Mouse (Mus musculus): Measurements from ENCODE around the gene Sphkap.

Sphkap gene

DNA sequence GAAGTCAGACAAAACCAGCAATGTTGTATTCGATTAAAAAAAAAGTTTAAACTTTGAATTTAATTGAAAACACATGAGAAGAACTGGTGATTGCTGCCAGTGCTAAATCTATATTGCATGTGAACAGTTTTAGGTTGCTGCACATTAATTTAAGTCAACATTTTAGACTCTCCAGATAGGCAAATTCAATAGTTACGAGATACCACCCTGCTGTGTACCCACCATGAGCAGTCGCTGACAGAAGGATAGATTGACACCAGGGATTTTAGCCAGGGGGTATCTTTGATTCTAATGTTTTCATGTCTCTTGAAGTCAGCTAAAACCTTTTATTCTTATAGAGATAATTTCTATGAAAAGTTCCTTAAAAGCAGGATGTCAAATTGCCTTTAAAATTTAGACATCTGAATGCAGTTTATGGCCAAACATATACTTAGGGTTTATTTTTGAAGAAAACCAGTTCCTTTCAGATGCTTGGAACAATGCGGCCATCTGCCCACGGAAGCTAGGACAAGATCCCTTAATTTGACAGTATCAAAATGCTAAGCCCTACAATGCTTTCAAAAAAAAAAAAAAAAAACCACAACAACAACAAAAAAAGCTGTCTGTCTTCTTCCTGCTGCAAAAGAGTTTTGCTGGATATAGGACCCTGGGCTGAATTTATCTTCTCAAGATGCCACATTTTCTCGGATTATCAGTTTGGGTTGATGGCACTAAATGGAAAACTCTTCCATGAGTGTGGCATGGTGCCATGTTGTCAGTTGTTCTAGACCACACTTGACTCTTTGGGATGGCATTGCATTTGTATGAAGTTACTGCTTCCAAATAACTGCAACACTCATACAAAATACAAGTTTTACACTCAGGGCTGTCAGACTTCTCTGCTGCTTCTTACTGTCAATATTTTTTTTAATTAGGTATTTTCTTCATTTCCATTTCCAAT is 110.6 kb downstream of the Sphkap start:
- DNase-seq (ENCODE audit: extremely low read depth, low read depth, low spot score): no peak

DNA sequence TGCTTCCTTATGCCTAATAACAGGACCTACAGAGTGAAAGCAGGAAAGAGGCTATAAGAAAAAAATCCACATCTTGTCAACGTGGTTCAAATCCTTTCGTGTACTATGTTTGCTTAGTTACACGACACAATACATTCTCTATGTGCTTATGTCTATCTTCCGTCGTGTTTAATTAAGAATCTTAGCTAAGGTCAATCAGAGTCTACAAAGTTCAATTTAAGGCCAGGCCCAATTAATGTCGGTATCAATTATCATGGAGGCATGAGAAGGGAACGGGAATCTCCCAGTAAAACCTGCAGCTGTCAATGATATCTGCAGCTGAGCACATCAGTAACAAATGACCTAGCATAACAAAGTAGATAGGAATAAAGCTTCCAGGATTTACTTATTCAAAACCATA is 122.1 kb downstream of the Sphkap start:
- DNase-seq (ENCODE audit: extremely low read depth, low read depth, low spot score): no peak

DNA sequence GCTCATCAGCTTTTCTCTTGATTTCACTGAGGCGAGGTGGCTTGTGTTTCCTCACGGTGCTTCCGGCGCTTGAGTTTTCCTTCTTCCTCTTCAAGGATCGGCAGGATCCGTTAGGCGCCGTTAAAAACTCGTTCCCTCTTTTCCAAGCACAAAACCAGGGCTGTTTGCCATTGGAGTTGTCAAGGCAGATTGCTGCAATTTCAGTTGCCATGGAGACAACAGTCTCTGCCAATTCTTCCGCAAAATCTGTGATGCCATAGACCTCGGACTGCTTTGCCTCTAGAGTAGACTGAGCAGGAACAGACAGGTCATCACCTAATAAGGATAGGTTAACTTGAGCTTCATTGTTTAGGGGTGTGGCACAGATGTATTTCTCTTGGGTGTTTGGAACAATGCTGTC is 131.0 kb downstream of the Sphkap start:
- no peak for DNase-seq (ENCODE audit: extremely low read depth, low read depth, low spot score)

DNA sequence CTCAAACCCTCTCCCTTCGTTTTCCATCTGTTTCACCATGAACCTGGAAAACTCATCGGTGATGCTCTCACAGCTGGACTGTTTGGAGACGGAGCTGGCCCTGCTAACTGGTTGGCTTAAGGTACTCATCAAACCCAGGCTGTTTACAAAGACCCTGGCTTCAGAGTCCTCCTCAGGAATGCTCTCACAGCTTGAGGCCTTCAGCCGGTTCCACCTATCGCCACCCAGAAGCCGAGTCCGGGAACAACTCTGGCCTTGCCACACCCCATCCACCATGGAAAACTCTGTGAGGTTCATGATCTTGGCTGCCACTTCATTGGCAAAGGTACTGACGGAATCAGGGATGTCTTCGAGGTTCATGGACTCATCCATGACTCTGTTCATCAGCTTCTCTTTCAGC is 131.4 kb downstream of the Sphkap start:
- no peak for DNase-seq (ENCODE audit: extremely low read depth, low read depth, low spot score)

DNA sequence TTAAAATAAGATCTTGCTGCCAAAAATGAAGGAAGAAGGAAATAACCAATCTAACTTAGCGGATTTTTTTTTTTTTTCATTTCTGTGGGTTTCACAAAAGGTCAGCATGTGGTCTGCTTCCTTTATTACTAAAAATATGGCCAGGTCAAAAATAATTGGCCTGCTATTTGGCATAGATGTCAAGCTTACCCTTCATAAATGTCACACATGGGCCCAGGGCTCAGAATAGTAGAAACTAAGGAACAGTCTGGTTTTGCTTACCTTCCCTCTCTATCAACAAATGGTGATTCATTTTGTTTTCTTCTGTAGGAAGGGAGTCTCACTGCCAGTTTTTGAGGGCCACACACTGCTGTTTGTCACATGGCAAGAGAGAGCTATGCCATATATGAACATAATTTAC is 156.3 kb downstream of the Sphkap start:
- no peak for DNase-seq (ENCODE audit: extremely low read depth, low read depth, low spot score)

DNA sequence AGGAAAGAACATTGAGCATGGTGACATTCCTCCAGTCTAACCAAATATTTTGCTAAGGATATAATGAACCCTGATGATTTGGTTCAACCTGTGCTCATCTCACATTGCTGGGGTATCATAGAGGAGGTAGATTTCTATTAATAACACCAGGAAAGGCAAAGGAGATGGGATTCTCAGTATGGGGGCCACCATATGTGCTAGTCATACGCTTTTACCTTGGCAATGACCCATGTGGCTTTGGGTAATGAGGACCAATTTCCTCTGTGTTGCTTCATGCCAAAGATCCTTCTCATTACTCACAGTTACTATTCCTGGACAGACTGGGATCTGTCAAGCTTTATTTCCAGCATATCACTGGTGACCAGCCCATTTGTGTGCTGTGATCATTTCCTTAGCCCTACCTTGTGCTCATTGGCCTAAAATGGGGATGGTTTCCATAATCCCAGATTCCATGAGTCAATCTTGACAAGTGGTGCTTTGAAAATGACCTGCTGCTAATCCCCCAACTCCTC is 159.7 kb downstream of the Sphkap start:
- no peak for DNase-seq (ENCODE audit: extremely low read depth, low read depth, low spot score)

DNA sequence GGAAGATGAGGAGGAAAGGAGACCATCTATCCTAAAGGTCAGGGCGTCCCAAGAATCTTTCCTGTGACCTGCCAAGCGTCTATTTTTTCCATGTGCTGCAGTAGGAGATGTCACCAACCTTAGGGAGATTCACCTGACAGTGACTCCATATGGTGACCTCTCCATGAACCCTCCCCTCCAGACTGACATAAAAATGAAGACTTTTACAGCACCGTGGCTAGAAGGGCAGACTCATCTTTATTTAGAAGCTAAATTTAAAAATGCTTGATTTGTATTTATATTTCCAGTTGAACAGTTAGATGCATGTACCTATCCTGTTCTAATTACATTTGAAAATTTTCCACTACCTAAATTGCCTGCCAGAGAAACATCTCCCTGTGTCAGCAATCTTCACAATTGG is 180.1 kb downstream of the Sphkap start:
- no peak for DNase-seq (ENCODE audit: extremely low read depth, low read depth, low spot score)

DNA sequence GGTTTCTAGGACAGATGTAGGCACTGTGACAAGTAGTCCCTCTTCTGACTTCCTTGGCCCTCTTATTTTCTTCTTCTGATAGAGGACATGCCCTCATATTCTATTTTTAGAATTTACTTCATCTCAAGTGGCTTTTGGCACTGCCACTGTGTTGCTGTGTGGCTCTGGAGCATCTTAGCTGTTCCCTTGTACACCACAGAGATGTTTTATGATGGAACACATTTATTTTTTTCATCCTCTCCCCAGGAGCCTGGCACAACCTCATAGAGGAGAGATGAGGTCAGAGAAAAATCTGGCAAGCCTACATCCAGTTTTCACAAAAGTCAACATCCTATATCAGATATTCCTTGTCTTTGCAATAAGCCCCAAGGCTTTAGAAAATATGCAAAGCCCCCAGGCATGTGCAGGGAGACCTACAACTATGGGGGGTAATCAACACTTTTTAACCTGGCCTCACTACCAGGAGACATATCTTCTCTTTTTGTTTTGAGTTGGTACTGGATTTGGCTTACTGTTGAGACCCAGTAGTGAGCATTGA is 183.5 kb downstream of the Sphkap start:
- no peak for DNase-seq (ENCODE audit: extremely low read depth, low read depth, low spot score)

DNA sequence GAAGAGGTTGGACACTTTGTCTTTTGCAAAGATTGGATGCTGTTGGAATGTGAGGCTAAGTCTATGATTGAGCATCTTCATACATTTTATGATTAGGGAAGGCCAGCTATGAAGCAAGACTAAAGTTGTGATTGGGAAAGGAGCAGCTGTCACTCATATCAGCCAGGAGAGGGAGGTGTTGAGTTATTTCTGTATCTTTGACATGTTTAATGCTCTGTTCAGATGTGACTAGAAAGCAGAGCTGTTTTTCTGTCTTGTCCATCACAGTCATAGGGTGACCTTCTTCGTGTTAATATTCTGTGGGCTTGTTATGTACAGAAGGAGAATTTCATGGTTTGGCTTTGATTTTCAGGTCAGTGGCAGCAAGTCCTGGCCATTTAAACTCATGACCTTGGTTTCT is 184.9 kb downstream of the Sphkap start:
- DNase-seq (ENCODE audit: extremely low read depth, low read depth, low spot score): no peak

DNA sequence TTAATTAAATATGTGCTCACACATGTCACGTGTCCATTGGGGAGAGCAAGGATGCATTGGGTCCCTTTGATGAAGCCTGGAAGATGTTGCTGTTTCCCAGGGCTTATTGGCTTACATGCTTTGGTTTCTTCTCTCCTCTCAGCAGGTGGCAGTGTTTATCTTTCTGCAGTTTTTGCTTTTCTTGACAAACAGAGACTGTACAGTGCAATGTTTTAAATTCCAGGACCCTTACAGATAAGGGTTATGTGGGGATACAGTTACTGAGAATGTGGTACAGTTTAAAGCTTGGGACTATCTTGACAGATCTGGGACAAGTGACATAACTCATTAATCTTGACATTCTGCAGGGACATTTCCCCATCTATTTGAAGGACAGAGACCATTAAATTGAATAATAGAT is 189.7 kb downstream of the Sphkap start:
- no peak for DNase-seq (ENCODE audit: extremely low read depth, low read depth, low spot score)

DNA sequence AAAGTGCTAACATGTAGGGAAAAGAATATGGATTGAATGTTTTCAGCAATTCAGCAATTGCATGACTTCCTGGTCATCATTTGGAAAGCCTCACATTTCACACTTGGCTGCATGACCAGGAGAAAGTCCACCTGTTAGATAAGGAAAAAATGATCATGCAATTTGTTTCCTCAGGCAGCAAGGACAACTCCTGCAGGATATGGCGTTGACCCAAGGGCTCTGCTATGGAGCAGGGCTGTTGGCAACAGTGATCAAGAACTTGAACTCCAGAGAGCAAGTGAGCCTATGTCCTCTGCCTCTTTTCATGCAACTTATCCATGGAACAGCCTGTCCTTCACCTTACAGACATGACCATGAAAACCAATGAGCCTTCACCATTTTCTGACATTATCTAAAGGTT is 198.0 kb downstream of the Sphkap start:
- no peak for DNase-seq (ENCODE audit: extremely low read depth, low read depth, low spot score)

Measured in fat pad, adult 2 months (tissue).